9 mouse cellular contexts compared by ENCODE assay signal in genomic region chr5:122526878-122527730, GRCm38 (mm10). TPM values are rescaled to one million over a fixed set of nuclear protein-coding genes. Genes with fewer than 3 reads are reported as not detected.
DNase-seq lines count a peak whose midpoint lies in the region; ATAC-seq lines count a peak whose summit lies in the region.
"Had no signal": no experiment of that assay in that cellular context is flagged by ENCODE, and none has a peak within 500 bp of the region (broad histone marks: within the 10 kb centered on the region; RNA-seq: fewer than 3 reads in every experiment).

No protein-coding gene starts in this region.

- ATAC-seq in hindbrain, embryonic 14.5 days (ENCODE audit: low FRiP score): no peak
- peak; percentile 34; the same call in 1 of the 2 replicates for ATAC-seq in liver, embryonic 11.5 days (replicated peaks; ENCODE audit: low FRiP score)
- no peak for ATAC-seq in forebrain, embryonic 14.5 days

- no peak overlapping the region for H3K4me2 ChIP-seq in hindbrain, embryonic 14.5 days (replicated peaks)
- no peak overlapping the region for H3K4me2 ChIP-seq in liver, embryonic 11.5 days
- H3K4me2 ChIP-seq in forebrain, embryonic 14.5 days (ENCODE audit: low read length): no peak overlapping the region

- 64% methylated on average over 15 of the region's 15 CpGs for WGBS in hindbrain, embryonic 14.5 days
- 61% methylated on average over 15 of the region's 15 CpGs for WGBS in liver, embryonic 11.5 days
- 79% methylated on average over 15 of the region's 15 CpGs for WGBS in forebrain, embryonic 14.5 days

- H3K4me1 ChIP-seq in hindbrain, embryonic 14.5 days (replicated peaks; ENCODE audit: control insufficient read depth, insufficient read depth, low read length): no peaks in the 10 kb centered on the region
- peaks cover 20% of the 10 kb centered on the region for H3K4me1 ChIP-seq in liver, embryonic 11.5 days (replicated peaks; ENCODE audit: control insufficient read depth, insufficient read depth, low read length)
- H3K4me1 ChIP-seq in forebrain, embryonic 14.5 days (ENCODE audit: control insufficient read depth, insufficient read depth, low read length): no peaks in the 10 kb centered on the region
- H3K4me1 ChIP-seq: megakaryocyte, embryonic 14.5 days had no signal

- no peak overlapping the region for H3K4me3 ChIP-seq in hindbrain, embryonic 14.5 days (replicated peaks; ENCODE audit: low read length)
- H3K4me3 ChIP-seq in liver, embryonic 11.5 days (ENCODE audit: low read depth, low read length): no peak overlapping the region
- H3K4me3 ChIP-seq in forebrain, embryonic 14.5 days (ENCODE audit: low read depth, low read length): no peak overlapping the region
- H3K4me3 ChIP-seq: megakaryocyte, embryonic 14.5 days had no signal

- H3K9me3 ChIP-seq in hindbrain, embryonic 14.5 days (ENCODE audit: control insufficient read depth, low read length): no peaks in the 10 kb centered on the region
- H3K9me3 ChIP-seq in liver, embryonic 11.5 days (ENCODE audit: control insufficient read depth, low read length): no peaks in the 10 kb centered on the region
- no peaks in the 10 kb centered on the region for H3K9me3 ChIP-seq in forebrain, embryonic 14.5 days (replicated peaks; ENCODE audit: control insufficient read depth, low read length)

- no peaks in the 10 kb centered on the region for H3K27me3 ChIP-seq in hindbrain, embryonic 14.5 days (ENCODE audit: control insufficient read depth, insufficient read depth, low read length)
- no peaks in the 10 kb centered on the region for H3K27me3 ChIP-seq in liver, embryonic 11.5 days (replicated peaks; ENCODE audit: control insufficient read depth, insufficient read depth, low read length)
- H3K27me3 ChIP-seq in forebrain, embryonic 14.5 days (replicated peaks; ENCODE audit: control insufficient read depth, insufficient read depth, low read length): no peaks in the 10 kb centered on the region

- H3K36me3 ChIP-seq in hindbrain, embryonic 14.5 days (replicated peaks; ENCODE audit: control insufficient read depth, insufficient read depth): no peaks in the 10 kb centered on the region
- H3K36me3 ChIP-seq in liver, embryonic 11.5 days (ENCODE audit: control insufficient read depth, insufficient read depth, low read length): no peaks in the 10 kb centered on the region
- H3K36me3 ChIP-seq in forebrain, embryonic 14.5 days (ENCODE audit: control insufficient read depth, insufficient read depth, low read length): no peaks in the 10 kb centered on the region

- H3K9ac ChIP-seq in hindbrain, embryonic 14.5 days: no peak overlapping the region
- H3K9ac ChIP-seq in liver, embryonic 11.5 days (ENCODE audit: low read depth, low read length): no peak overlapping the region
- H3K9ac ChIP-seq in forebrain, embryonic 14.5 days (ENCODE audit: low read length): no peak overlapping the region

- H3K27ac ChIP-seq in hindbrain, embryonic 14.5 days: peak overlapping the region; percentile 44; the same call in 1 of the 2 replicates
- H3K27ac ChIP-seq in liver, embryonic 11.5 days (ENCODE audit: low read depth, low read length): no peak overlapping the region
- H3K27ac ChIP-seq in forebrain, embryonic 14.5 days (ENCODE audit: low read depth, low read length): no peak overlapping the region

- peak; percentile 53 to 68 for DNase-seq in urinary bladder, adult 18-20 months (ENCODE audit: low spot score in 2 of 2)
- no peak for DNase-seq in urinary bladder, adult 2 months (ENCODE audit: low spot score)
- DNase-seq in hindbrain, embryonic 14.5 days (ENCODE audit: low spot score): no peak
- DNase-seq in liver, embryonic 11.5 days (ENCODE audit: low spot score): no peak
- DNase-seq in yolk sac, embryonic 10.5 days (ENCODE audit: low spot score): peak; percentile 58
- no peak for DNase-seq in frontal cortex, postnatal 25 days (ENCODE audit: low spot score in 2 of 2)
- DNase-seq in forebrain, embryonic 14.5 days (ENCODE audit: low spot score): no peak
- no peak for DNase-seq in right cerebral cortex, postnatal 14 days

RNA-seq across cellular contexts. Expression of gene Atp2a2, which starts 25.1 kb away (rescaled TPM):
- polyA plus RNA-seq in urinary bladder, adult 2 months (2012; rRNA removed): 339 and 500 TPM in 2 replicates
- polyA plus RNA-seq in hindbrain, embryonic 14.5 days (2014; fragmentation: Nextera tagmentation; extraction: Ambion mirVana): 74.1 and 74.7 TPM in 2 replicates
- polyA plus RNA-seq in liver, embryonic 11.5 days (2014; fragmentation: Nextera tagmentation; extraction: Ambion mirVana): 45.2 and 46.8 TPM in 2 replicates
- polyA plus RNA-seq in forebrain, embryonic 14.5 days (2014; fragmentation: Nextera tagmentation; extraction: Ambion mirVana): 34.8 and 35.1 TPM in 2 replicates

Comparison
In these comparisons a context has a peak if more than half of its experiments do, and no peak if none do; other contexts are left out.
1. DNase-seq: peak in urinary bladder, adult 18-20 months (2 of 2) and yolk sac, embryonic 10.5 days (single experiment); none in urinary bladder, adult 2 months (single experiment), hindbrain, embryonic 14.5 days (single experiment), liver, embryonic 11.5 days (single experiment), frontal cortex, postnatal 25 days (0 of 2), forebrain, embryonic 14.5 days (single experiment) and right cerebral cortex, postnatal 14 days (single experiment).